Comparison of ENCODE assay signal across 38 mouse cellular contexts in genomic region chr12:107511112-107511511, GRCm38 (mm10). TPM values are rescaled to one million over a fixed set of nuclear protein-coding genes. Genes with fewer than 3 reads are reported as not detected.
"Had no signal": no experiment of that assay in that cellular context is flagged by ENCODE, and none has a peak within 500 bp of the region (broad histone marks: within the 10 kb centered on the region; RNA-seq: fewer than 3 reads in every experiment).

No protein-coding gene starts in this region.

- H3K27ac ChIP-seq: gastrocnemius, adult 2 months; heart, embryonic 10.5 days; hindbrain, embryonic 10.5 days; hindbrain, embryonic 12.5 days; hindbrain, embryonic 14.5 days; intestine, embryonic 15.5 days; layer of hippocampus, adult 2 months; left cerebral cortex, adult 2 months; limb, embryonic 10.5 days; limb, embryonic 12.5 days had no signal

- H3K36me3 ChIP-seq: heart, embryonic 10.5 days; heart, embryonic 12.5 days; hindbrain, embryonic 10.5 days; hindbrain, embryonic 12.5 days; intestine, embryonic 15.5 days; limb, embryonic 10.5 days; limb, embryonic 12.5 days had no signal

- H3K4me2 ChIP-seq: heart, embryonic 12.5 days; hindbrain, embryonic 12.5 days; hindbrain, embryonic 14.5 days; intestine, embryonic 15.5 days; limb, embryonic 12.5 days; liver, embryonic 11.5 days had no signal

- H3K4me1 ChIP-seq: heart, embryonic 10.5 days; heart, embryonic 12.5 days; intestine, embryonic 15.5 days; limb, embryonic 10.5 days; limb, embryonic 12.5 days had no signal

- H3K9me3 ChIP-seq: heart, embryonic 10.5 days; heart, embryonic 12.5 days; hindbrain, embryonic 10.5 days; hindbrain, embryonic 12.5 days; intestine, embryonic 15.5 days; limb, embryonic 10.5 days had no signal

- H3K4me3 ChIP-seq: gastrocnemius, adult 2 months; heart, embryonic 10.5 days; heart, embryonic 12.5 days; hindbrain, embryonic 10.5 days; hindbrain, embryonic 12.5 days; intestine, embryonic 15.5 days; layer of hippocampus, adult 2 months; left cerebral cortex, adult 2 months; limb, embryonic 10.5 days; limb, embryonic 12.5 days had no signal

- H3K9ac ChIP-seq: heart, embryonic 12.5 days; hindbrain, embryonic 12.5 days; hindbrain, embryonic 14.5 days; intestine, embryonic 15.5 days; limb, embryonic 12.5 days had no signal

- H3K27me3 ChIP-seq: heart, embryonic 12.5 days; hindbrain, embryonic 12.5 days; intestine, embryonic 15.5 days; limb, embryonic 12.5 days had no signal

- ATAC-seq: hindbrain, embryonic 16.5 days; inflammation-experienced regulatory T-cells, adult 6 months; intestine, embryonic 15.5 days; intestine, postnatal 0 days had no signal

- DNase-seq: gastrocnemius, adult 2 months; gastrocnemius, postnatal 10 days; gastrocnemius, postnatal 25 days; heart, postnatal 10 days; heart, postnatal 4 days; kidney, adult 18-20 months; kidney, adult 8-10 months; kidney, postnatal 25 days; kidney, postnatal 4 days; liver had no signal

RNA-seq across cellular contexts. Expression of gene 3110018I06Rik, which starts 22.7 kb away (rescaled TPM):
- total RNA-seq: gastrocnemius, adult 2 months; gastrocnemius, postnatal 10 days; gastrocnemius, postnatal 25 days; gastrocnemius, postnatal 4 days; granulocyte monocyte progenitor cell, adult 5-6 weeks; heart, adult 8-10 months; heart, postnatal 10 days; heart, postnatal 25 days; heart, postnatal 4 days; layer of hippocampus, adult 2 months; layer of hippocampus, postnatal 10 days; layer of hippocampus, postnatal 25 days; left cerebral cortex, adult 2 months; left cerebral cortex, postnatal 14 days; left cerebral cortex, postnatal 36 days had no signal
- polyA plus RNA-seq: frontal cortex, adult 2 months; heart, embryonic 10.5 days; heart, embryonic 12.5 days; heart, embryonic 14.5 days; heart, embryonic 16.5 days; hindbrain, embryonic 10.5 days; hindbrain, embryonic 12.5 days; hindbrain, embryonic 14.5 days; hindbrain, embryonic 16.5 days; inflammation-experienced regulatory T-cells, adult 6 months; intestine, embryonic 15.5 days; intestine, postnatal 0 days; kidney, embryonic 14.5 days; kidney, embryonic 16.5 days; limb, embryonic 10.5 days; limb, embryonic 12.5 days; limb, embryonic 14.5 days; liver, embryonic 11.5 days had no signal
